12 mouse cellular contexts compared by ENCODE assay signal in genomic region chr11:18879456-18879818, GRCm38 (mm10).
DNase-seq lines count a peak whose midpoint lies in the region; ATAC-seq and TF ChIP-seq lines count a peak whose summit lies in the region.
"Had no signal": no experiment of that assay in that cellular context is flagged by ENCODE, and none has a peak within 500 bp of the region (broad histone marks: within the 10 kb centered on the region; RNA-seq: fewer than 3 reads in every experiment).

No protein-coding gene starts in this region.

- peak overlapping the region; percentile 81 for H3K4me2 ChIP-seq in heart, embryonic 14.5 days (ENCODE audit: low read length)
- peak overlapping the region; percentile 71 for H3K4me2 ChIP-seq in midbrain, embryonic 12.5 days (replicated peaks)
- H3K4me2 ChIP-seq in midbrain, embryonic 16.5 days (ENCODE audit: low read length) = no peak overlapping the region
- peak overlapping the region; percentile 79 for H3K4me2 ChIP-seq in intestine, postnatal 0 days (replicated peaks; ENCODE audit: low read depth)
- H3K4me2 ChIP-seq in stomach, postnatal 0 days (replicated peaks; ENCODE audit: low read depth) = peak overlapping the region; percentile 91

- peaks cover 40% of the 10 kb centered on the region for H3K36me3 ChIP-seq in heart, embryonic 14.5 days (ENCODE audit: control insufficient read depth, insufficient read depth, low read length)
- no peaks in the 10 kb centered on the region for H3K36me3 ChIP-seq in heart, adult 2 months (ENCODE audit: control insufficient read depth, insufficient read depth, low read length)
- no peaks in the 10 kb centered on the region for H3K36me3 ChIP-seq in midbrain, embryonic 12.5 days
- H3K36me3 ChIP-seq in midbrain, embryonic 16.5 days (ENCODE audit: control insufficient read depth, insufficient read depth, low read length) = no peaks in the 10 kb centered on the region
- H3K36me3 ChIP-seq in intestine, postnatal 0 days (ENCODE audit: control insufficient read depth, insufficient read depth) = no peaks in the 10 kb centered on the region
- no peaks in the 10 kb centered on the region for H3K36me3 ChIP-seq in stomach, postnatal 0 days (ENCODE audit: control insufficient read depth, insufficient read depth, low read length)

- H3K27me3 ChIP-seq in heart, embryonic 14.5 days (ENCODE audit: control insufficient read depth, insufficient read depth, low read length) = no peaks in the 10 kb centered on the region
- H3K27me3 ChIP-seq in heart, adult 2 months (ENCODE audit: control insufficient read depth, insufficient read depth, low read length) = peaks cover 7% of the 10 kb centered on the region
- H3K27me3 ChIP-seq in midbrain, embryonic 12.5 days = peaks cover 28% of the 10 kb centered on the region
- H3K27me3 ChIP-seq in midbrain, embryonic 16.5 days (ENCODE audit: control insufficient read depth, insufficient read depth, low read depth, low read length) = 0 out of 2 replicates have a peak, but pooled peaks cover 2% of the 10 kb centered on the region
- H3K27me3 ChIP-seq in intestine, postnatal 0 days (replicated peaks; ENCODE audit: control insufficient read depth, insufficient read depth, low read length) = peaks cover 29% of the 10 kb centered on the region
- no peaks in the 10 kb centered on the region for H3K27me3 ChIP-seq in stomach, postnatal 0 days (ENCODE audit: control insufficient read depth, insufficient read depth, low read length)

- H3K4me1 ChIP-seq in heart, embryonic 14.5 days (ENCODE audit: control insufficient read depth in 2 of 2, insufficient read depth in 2 of 2, low read length in 2 of 2) = peaks cover 11 to 18% of the 10 kb centered on the region in 2 experiments; a peak in 3 of 4 replicates
- peaks cover 1% of the 10 kb centered on the region; the same call in 1 of the 2 replicates for H3K4me1 ChIP-seq in heart, adult 2 months (ENCODE audit: control insufficient read depth, insufficient read depth, low read length)
- peaks cover 75% of the 10 kb centered on the region for H3K4me1 ChIP-seq in midbrain, embryonic 12.5 days
- H3K4me1 ChIP-seq in midbrain, embryonic 16.5 days (ENCODE audit: control insufficient read depth, insufficient read depth, low read length) = peaks cover 21% of the 10 kb centered on the region
- H3K4me1 ChIP-seq in intestine, postnatal 0 days (replicated peaks; ENCODE audit: control insufficient read depth, insufficient read depth, low read length) = 0 out of 2 replicates have a peak, but pooled peaks cover 3% of the 10 kb centered on the region
- H3K4me1 ChIP-seq in stomach, postnatal 0 days (replicated peaks; ENCODE audit: control insufficient read depth, insufficient read depth) = no peaks in the 10 kb centered on the region; the same call in 1 of the 2 replicates

- no peak for TF ChIP-seq POLR2A in heart, adult 2 months (IDR thresholded peaks at IDR 0.05; ENCODE audit: insufficient read depth, low read depth, low read length)

- no peaks in the 10 kb centered on the region for H3K79me2 ChIP-seq in heart, adult 2 months (replicated peaks; ENCODE audit: control insufficient read depth, insufficient read depth, low read length)

- WGBS in heart, embryonic 14.5 days = 0% methylated on average over 1 of the region's 1 CpGs
- 25% methylated on average over 1 of the region's 1 CpGs for WGBS in heart, adult 2 months
- WGBS in midbrain, embryonic 12.5 days = 0% methylated on average over 1 of the region's 1 CpGs
- WGBS in midbrain, embryonic 16.5 days = 0% methylated on average over 1 of the region's 1 CpGs
- WGBS in intestine, postnatal 0 days = 11% methylated on average over 1 of the region's 1 CpGs
- 0% methylated on average over 1 of the region's 1 CpGs for WGBS in stomach, postnatal 0 days

- intact Hi-C loops in heart, adult 2 months (cut with DNase I) = loop anchor here (5.0 to 10.0 kb wide), 4 partner anchors 793 to 1195 kb away; partner anchors contain the start of gene Etaa1
- intact Hi-C loops in left cerebral cortex, postnatal 4 days (cut with DNase I) = loop anchor here (2.0 to 10.0 kb wide), 7 partner anchors 139 to 1595 kb away; partner anchors contain the start of gene Meis1

- H3K4me3 ChIP-seq in heart, embryonic 14.5 days (ENCODE audit: control insufficient read depth in 1 of 2, insufficient read depth in 1 of 2, low read depth in 1 of 2, low read length in 2 of 2) = peak overlapping the region in 1 of 2 experiments; percentile 25; a peak in 1 of 4 replicates
- H3K4me3 ChIP-seq in heart, adult 2 months = no peak overlapping the region
- no peak overlapping the region for H3K4me3 ChIP-seq in midbrain, embryonic 12.5 days
- no peak overlapping the region for H3K4me3 ChIP-seq in midbrain, embryonic 16.5 days (ENCODE audit: low read depth, low read length)
- no peak overlapping the region for H3K4me3 ChIP-seq in intestine, postnatal 0 days (ENCODE audit: low read depth, low read length)
- H3K4me3 ChIP-seq in stomach, postnatal 0 days (ENCODE audit: low read depth, low read length) = no peak overlapping the region

- peak overlapping the region; percentile 34 to 58; a peak in 2 of 4 replicates for H3K27ac ChIP-seq in heart, embryonic 14.5 days (replicated peaks in 1 of 2; ENCODE audit: control insufficient read depth in 1 of 2, insufficient read depth in 1 of 2, low read depth in 2 of 2, low read length in 2 of 2)
- no peak overlapping the region for H3K27ac ChIP-seq in heart, adult 2 months
- no peak overlapping the region; the same call in 1 of the 2 replicates for H3K27ac ChIP-seq in midbrain, embryonic 12.5 days (replicated peaks)
- no peak overlapping the region for H3K27ac ChIP-seq in midbrain, embryonic 16.5 days (ENCODE audit: low read length)
- no peak overlapping the region for H3K27ac ChIP-seq in intestine, postnatal 0 days (ENCODE audit: low read depth, low read length)
- H3K27ac ChIP-seq in stomach, postnatal 0 days (replicated peaks) = peak overlapping the region; percentile 79
- H3K27ac ChIP-seq: macrophage had no signal

- ATAC-seq in heart, embryonic 14.5 days (ENCODE audit: insufficient number of reproducible peaks, insufficient read depth, low FRiP score, low read depth) = no peak
- no peak for ATAC-seq in midbrain, embryonic 12.5 days (ENCODE audit: low FRiP score, low read depth)
- ATAC-seq in midbrain, embryonic 16.5 days = no peak
- ATAC-seq in intestine, postnatal 0 days = no peak
- ATAC-seq in stomach, postnatal 0 days (ENCODE audit: low FRiP score, low TSS enrichment) = peak; percentile 60; the same call in 1 of the 2 replicates

- no peak for DNase-seq in heart, adult 2 months
- DNase-seq in stomach, postnatal 0 days (ENCODE audit: low spot score) = peak; percentile 26
- no peak for DNase-seq in left cerebral cortex, postnatal 4 days
- no peak for DNase-seq in right cerebral cortex, adult 18-20 months
- DNase-seq: adrenal gland, adult 8-10 months; cerebellum, adult 9-10 months; thymus, postnatal 14 days had no signal

- no peak for TF ChIP-seq EP300 in heart, adult 2 months (IDR thresholded peaks at IDR 0.05; ENCODE audit: insufficient read depth, low read depth, low read length)
- no peak for TF ChIP-seq EP300 in stomach, postnatal 0 days (optimal IDR thresholded peaks at IDR 0.05)

- TF ChIP-seq CTCF in heart, adult 2 months (IDR thresholded peaks at IDR 0.05) = no peak
- no peak for TF ChIP-seq CTCF in intestine, postnatal 0 days (IDR thresholded peaks at IDR 0.05; ENCODE audit: low read depth)
- no peak for TF ChIP-seq CTCF in stomach, postnatal 0 days (IDR thresholded peaks at IDR 0.05; ENCODE audit: low read depth)

- no peaks in the 10 kb centered on the region for H3K9me3 ChIP-seq in heart, embryonic 14.5 days (ENCODE audit: control insufficient read depth, low read length)
- H3K9me3 ChIP-seq in midbrain, embryonic 12.5 days = no peaks in the 10 kb centered on the region
- H3K9me3 ChIP-seq in midbrain, embryonic 16.5 days (replicated peaks; ENCODE audit: control insufficient read depth, low read length, poor library complexity, severe bottlenecking) = no peaks in the 10 kb centered on the region
- H3K9me3 ChIP-seq in intestine, postnatal 0 days (ENCODE audit: control insufficient read depth) = no peaks in the 10 kb centered on the region
- no peaks in the 10 kb centered on the region for H3K9me3 ChIP-seq in stomach, postnatal 0 days (ENCODE audit: control insufficient read depth, low read length)

- no peak overlapping the region for H3K9ac ChIP-seq in heart, embryonic 14.5 days (ENCODE audit: low read length)
- no peak overlapping the region for H3K9ac ChIP-seq in heart, adult 2 months (ENCODE audit: low read depth, low read length)
- H3K9ac ChIP-seq in midbrain, embryonic 12.5 days (replicated peaks) = no peak overlapping the region
- no peak overlapping the region for H3K9ac ChIP-seq in midbrain, embryonic 16.5 days (ENCODE audit: low read depth, low read length)
- no peak overlapping the region for H3K9ac ChIP-seq in intestine, postnatal 0 days (ENCODE audit: low read depth, low read length)
- no peak overlapping the region for H3K9ac ChIP-seq in stomach, postnatal 0 days (ENCODE audit: low read length)

Comparison
In these comparisons a context has a peak if more than half of its experiments do, and no peak if none do; other contexts are left out.
1. H3K27ac ChIP-seq: peak in heart, embryonic 14.5 days (2 of 2) and stomach, postnatal 0 days (single experiment); none in heart, adult 2 months (single experiment), midbrain, embryonic 12.5 days (single experiment), midbrain, embryonic 16.5 days (single experiment) and intestine, postnatal 0 days (single experiment).